Mouse (Mus musculus): ENCODE measurements around the gene Nup133. TPM values are rescaled to one million over a fixed set of nuclear protein-coding genes. Genes with fewer than 3 reads are reported as not detected.

Gene Nup133
- total RNA-seq, 2 experiments from 2014 or later: 35.2 to 46.0 TPM

GRCm38 (mm10) chr8:123891883-123892585, 57.0 kb downstream of the Nup133 start:
- no peak for ATAC-seq (replicated peaks; ENCODE audit: low FRiP score, poor library complexity, severe bottlenecking)

GRCm38 (mm10) chr8:123891271-123891670, 57.8 kb downstream of the Nup133 start:
- ATAC-seq (replicated peaks; ENCODE audit: low FRiP score, poor library complexity, severe bottlenecking): no peak

DNA sequence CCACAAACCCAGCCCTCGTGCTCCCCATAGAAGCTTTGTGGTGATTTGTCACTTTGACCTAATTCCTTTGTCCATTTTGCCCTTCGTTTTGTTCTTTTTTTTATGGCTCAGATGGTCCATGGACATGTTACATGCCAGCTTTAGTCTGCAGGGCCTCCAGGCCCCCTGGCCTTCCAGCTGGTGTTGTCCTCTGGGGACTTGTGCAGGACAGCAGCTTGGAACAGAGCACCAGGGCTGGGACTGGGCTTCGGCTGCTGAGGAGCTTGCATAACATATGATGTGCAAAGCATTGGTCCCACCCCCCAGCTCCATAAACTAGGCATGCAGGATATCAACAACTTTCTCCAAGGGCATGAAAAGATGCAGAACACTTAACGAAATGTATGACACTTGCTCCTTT, 59.3 kb downstream of the Nup133 start:
- no peak for ATAC-seq (replicated peaks; ENCODE audit: low FRiP score, poor library complexity, severe bottlenecking)

DNA sequence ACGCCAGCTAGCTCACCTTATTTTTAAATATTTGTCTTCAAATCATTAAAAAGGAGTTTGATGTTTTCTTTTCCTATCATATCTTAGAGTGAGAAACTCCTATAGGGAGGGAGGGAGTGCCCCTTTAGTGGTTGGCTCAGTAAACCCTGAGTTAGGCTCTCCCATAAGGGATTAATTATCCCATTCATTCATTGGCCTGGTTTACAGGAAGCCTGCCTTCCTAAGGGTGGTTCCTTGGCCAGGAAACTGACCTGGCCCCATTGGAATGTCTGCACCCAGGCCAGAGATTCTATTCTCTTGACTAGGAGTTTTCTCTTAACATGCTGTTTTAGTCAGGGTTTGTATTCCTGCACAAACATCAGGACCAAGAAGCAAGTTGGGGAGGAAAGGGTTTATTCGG, 61.1 kb downstream of the Nup133 start:
- no peak for ATAC-seq (replicated peaks; ENCODE audit: low FRiP score, poor library complexity, severe bottlenecking)

GRCm38 (mm10) chr8:123887163-123887562, 61.9 kb downstream of the Nup133 start:
- no peak for ATAC-seq (replicated peaks; ENCODE audit: low FRiP score, poor library complexity, severe bottlenecking)

DNA sequence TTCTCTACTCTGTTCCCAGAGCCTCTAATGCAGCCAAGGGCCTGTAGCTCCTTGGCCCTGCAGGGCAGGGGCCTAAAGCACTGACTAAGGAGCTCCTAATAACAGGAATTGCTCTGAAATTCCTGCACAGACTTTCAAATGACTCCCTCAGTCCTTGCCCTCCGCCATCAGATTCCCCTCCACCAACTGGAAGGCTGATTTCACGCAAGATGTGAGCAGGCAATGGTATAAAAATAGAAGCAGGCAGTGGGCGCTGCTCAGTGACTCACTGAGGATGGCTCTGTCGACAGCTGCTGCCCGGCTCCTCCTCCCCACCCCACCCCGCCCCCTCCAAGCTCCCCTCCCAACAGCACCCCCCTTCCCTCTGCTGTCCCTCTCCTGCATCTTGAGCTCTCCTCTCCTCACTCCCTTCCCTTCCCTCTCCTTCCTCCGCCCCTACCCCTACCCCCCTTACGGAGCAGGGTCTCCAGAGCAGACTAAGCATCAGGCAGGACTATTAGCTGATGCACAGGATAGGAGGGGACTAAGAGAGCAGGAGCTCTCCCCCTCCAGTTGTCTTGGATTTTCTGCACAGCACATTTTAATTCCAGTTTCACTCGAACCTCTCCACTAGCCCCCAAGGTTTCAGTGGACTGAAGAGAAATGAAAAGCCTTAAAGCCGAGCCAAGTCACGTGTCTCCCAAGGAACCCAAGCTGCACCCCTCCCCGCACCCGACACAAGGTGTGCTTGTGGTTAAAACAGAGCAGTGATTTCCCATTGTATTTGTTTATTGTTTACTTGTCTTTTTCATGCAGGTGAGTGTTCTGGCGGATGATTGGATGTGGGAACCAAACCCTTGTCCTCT, 64.1 kb downstream of the Nup133 start:
- no peak for ATAC-seq (replicated peaks; ENCODE audit: low FRiP score, poor library complexity, severe bottlenecking)

GRCm38 (mm10) chr8:123883094-123883493, 66.0 kb downstream of the Nup133 start:
- no peak for ATAC-seq (replicated peaks; ENCODE audit: low FRiP score, poor library complexity, severe bottlenecking)

- ATAC-seq (replicated peaks; ENCODE audit: low FRiP score, poor library complexity, severe bottlenecking): no peak
Measured at GRCm38 (mm10) chr8:123882412-123882811, 66.7 kb downstream of the Nup133 start.

- no peak for ATAC-seq (replicated peaks; ENCODE audit: low FRiP score, poor library complexity, severe bottlenecking)
Measured at GRCm38 (mm10) chr8:123880821-123881350, 68.2 kb downstream of the Nup133 start.

- no peak for ATAC-seq (replicated peaks; ENCODE audit: low FRiP score, poor library complexity, severe bottlenecking)
Measured at GRCm38 (mm10) chr8:123880271-123880670, 68.8 kb downstream of the Nup133 start.

DNA sequence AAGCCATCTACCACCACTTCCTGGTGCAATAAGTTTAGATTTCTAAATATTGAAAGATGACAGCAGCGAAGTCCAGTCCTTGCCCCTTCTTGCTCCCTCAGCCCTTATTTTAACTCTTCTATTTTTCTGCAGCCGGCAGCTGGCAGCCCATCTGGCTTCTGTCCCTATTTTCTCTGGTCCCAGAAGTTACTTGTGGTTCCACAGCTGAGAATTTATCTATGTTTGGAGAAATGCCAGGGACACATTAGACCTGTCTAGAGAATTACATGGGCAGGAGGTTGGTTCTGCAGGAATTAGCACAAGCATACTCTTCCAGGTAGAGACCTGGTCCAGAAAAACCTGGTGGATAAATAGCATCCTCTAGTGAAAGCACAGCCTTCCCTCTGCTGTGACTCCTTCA, 71.2 kb downstream of the Nup133 start:
- no peak for ATAC-seq (replicated peaks; ENCODE audit: low FRiP score, poor library complexity, severe bottlenecking)

- ATAC-seq (replicated peaks; ENCODE audit: low FRiP score, poor library complexity, severe bottlenecking): no peak
Measured at GRCm38 (mm10) chr8:123874324-123874723, 74.7 kb downstream of the Nup133 start.

- no peak for ATAC-seq (replicated peaks; ENCODE audit: low FRiP score, poor library complexity, severe bottlenecking)
Measured at GRCm38 (mm10) chr8:123873364-123873763, 75.7 kb downstream of the Nup133 start.

- ATAC-seq (replicated peaks; ENCODE audit: low FRiP score, poor library complexity, severe bottlenecking): no peak
Measured at GRCm38 (mm10) chr8:123872048-123872447, 77.0 kb downstream of the Nup133 start.

DNA sequence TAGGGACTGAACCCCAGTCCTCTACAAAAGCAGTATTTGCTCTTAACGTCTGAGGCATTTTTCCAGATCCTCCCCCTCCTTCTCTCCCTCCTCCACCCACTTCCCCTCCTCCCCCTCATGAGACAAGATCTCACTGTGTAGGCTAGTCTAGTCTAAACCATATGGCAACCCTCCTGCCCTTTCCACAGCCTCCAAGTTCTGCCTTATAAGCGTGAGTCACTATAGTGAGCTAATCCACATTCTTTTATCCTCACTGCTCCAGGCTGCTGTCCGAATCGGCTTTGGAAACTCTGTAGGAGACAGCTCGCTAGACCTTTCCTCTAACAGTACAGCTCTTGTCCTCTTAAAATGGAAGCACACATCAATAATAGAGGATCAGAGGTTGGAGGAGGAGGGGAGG, 82.1 kb downstream of the Nup133 start:
- no peak for ATAC-seq (replicated peaks; ENCODE audit: low FRiP score, poor library complexity, severe bottlenecking)

GRCm38 (mm10) chr8:123865786-123866185, 83.3 kb downstream of the Nup133 start:
- ATAC-seq (replicated peaks; ENCODE audit: low FRiP score, poor library complexity, severe bottlenecking): no peak

DNA sequence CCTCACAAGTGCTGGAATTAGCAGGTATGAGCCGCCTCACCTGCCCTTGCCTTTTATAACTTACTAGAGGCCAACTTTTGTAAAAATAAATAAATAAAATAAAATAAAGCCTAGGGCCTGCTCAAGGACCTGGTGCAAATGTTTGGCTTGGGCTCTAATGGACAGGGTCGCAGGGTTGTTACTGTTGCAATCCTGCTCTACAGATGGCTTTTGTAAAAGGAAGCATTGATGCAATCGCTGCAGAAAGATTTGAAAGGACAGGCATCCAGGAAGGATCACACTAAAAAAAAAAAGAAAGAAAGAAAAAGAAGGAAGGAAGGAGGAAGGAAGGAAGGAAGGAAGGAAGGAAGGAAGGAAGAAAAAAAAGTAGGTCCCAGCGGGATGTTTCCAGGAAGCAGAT, 88.7 kb downstream of the Nup133 start:
- ATAC-seq (replicated peaks; ENCODE audit: low FRiP score, poor library complexity, severe bottlenecking): no peak

- peak; percentile 70 for ATAC-seq (replicated peaks; ENCODE audit: low FRiP score, poor library complexity, severe bottlenecking)
Measured at GRCm38 (mm10) chr8:123859648-123860259, 89.3 kb downstream of the Nup133 start, which contains the start of gene Ccsap. Gene Ccsap (minus strand): TSS chr8:123860209.

DNA sequence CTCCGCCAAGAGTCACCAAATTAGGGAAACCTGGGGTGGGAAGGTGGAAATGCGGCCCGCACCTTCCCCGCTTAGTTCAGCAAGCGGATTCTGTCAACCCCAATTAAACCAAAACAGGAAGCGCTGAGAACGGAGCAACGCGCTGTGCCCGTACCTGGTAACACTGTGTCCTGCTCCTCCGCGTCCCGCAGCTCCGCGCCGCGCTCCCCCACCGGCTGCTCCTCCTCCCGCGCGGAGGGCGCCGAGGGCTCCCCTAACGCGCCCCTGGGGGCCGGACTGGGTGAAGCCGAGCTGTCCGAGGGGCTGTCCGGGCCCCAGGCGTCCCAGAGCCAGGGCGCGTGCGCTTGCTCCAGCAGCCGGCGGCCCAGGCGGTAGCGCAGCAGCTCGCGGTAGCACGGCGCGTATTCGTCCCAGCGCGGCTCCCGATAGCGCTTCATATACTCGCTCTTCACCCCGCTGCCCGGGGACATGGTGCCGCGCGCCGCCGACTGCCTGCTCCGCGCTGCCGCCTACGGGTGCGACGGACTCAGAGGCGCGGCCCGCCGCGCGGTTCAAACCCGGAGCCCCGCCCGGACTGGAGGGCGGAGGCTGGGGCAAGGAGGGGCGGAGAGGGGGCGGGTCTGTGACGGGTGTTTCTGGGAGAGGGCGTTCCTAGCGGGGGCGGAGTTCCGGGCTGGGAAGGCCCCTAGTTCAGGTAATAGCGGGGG, 90.0 kb downstream of the Nup133 start:
- peak; percentile 94 for ATAC-seq (replicated peaks; ENCODE audit: low FRiP score, poor library complexity, severe bottlenecking)

DNA sequence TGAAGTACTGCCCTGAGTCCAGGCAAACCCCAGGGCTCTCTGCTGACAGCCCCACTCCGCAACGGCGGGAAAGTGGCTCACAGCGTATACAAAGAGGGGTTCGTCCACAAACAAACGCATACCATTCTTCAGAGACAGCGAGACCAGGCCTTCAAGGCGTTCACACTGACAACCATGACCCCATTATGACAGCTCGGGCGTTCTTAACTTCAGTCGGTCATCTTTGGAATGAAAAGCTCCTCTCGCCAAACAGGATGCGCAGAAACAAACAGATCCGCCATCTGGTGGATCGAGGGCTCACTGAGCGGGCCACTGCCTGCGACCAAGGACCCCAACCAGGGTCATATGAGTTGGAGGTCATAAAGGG, 90.5 kb downstream of the Nup133 start:
- peak; percentile 37 for ATAC-seq (replicated peaks; ENCODE audit: low FRiP score, poor library complexity, severe bottlenecking)

All from erythroid progenitor cell, adult 5-6 weeks (primary cell).